Mouse (Mus musculus): ENCODE data around the gene Arglu1. TPM values are rescaled to one million over a fixed set of nuclear protein-coding genes. Genes with fewer than 3 reads are reported as not detected.

Arglu1 gene
- polyA plus RNA-seq, 1 experiment from 2014 or later: 184 TPM

DNA sequence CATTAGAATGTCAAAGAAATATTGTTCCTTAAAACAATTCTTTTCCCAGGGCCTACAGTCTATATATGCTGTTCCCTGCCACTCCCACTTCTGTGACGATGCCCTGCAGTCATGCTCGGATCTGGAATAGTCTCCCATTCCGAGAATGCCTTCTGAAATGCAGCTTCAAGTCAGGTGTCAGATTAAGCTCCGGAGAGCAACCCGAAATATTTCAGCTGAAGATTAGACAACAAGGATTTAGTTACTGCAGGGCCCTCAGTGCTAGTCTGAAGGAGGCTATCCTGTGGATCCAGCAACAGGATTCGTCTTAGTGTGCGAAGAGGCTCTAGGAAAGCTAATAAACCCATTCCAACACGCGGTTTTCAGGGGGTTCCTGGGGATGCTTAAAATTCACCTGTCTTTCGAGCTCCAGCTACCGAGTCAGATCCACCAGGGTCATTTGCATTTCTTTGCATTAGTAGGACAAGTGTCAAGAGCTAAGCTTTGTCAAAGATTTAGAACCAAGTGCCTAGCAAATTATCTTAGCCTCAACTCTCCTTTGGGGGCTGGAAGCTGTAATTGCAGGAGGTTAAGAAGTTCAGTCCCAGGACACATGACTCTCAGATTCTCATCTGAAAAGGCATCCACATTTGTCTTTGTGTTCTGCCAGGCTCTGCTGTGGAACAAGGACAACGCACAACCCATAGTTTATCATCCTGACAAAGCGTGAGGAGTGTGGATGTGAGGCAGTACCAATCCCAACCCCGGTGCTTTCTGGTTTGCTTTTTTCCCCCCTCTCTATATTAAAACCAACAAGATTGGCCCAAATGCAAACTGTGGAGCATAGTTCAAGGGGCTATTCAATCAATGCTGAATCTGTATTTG, 33.5 kb downstream of the Arglu1 start:
- H3K9me3 ChIP-seq: no peaks in the 10 kb centered on the region
- H3K36me3 ChIP-seq: no peaks in the 10 kb centered on the region
- no peaks in the 10 kb centered on the region for H3K27me3 ChIP-seq
- 7% methylated on average over 14 of the region's 14 CpGs for WGBS
- no peak for ATAC-seq (ENCODE audit: low read depth)
- H3K4me1 ChIP-seq (replicated peaks): peaks cover 68% of the 10 kb centered on the region
- H3K4me2 ChIP-seq: peak overlapping the region; percentile 85
- H3K27ac ChIP-seq (replicated peaks): peak overlapping the region; percentile 96
- peak overlapping the region; percentile 99 for H3K9ac ChIP-seq
- H3K4me3 ChIP-seq: peak overlapping the region; percentile 88

DNA sequence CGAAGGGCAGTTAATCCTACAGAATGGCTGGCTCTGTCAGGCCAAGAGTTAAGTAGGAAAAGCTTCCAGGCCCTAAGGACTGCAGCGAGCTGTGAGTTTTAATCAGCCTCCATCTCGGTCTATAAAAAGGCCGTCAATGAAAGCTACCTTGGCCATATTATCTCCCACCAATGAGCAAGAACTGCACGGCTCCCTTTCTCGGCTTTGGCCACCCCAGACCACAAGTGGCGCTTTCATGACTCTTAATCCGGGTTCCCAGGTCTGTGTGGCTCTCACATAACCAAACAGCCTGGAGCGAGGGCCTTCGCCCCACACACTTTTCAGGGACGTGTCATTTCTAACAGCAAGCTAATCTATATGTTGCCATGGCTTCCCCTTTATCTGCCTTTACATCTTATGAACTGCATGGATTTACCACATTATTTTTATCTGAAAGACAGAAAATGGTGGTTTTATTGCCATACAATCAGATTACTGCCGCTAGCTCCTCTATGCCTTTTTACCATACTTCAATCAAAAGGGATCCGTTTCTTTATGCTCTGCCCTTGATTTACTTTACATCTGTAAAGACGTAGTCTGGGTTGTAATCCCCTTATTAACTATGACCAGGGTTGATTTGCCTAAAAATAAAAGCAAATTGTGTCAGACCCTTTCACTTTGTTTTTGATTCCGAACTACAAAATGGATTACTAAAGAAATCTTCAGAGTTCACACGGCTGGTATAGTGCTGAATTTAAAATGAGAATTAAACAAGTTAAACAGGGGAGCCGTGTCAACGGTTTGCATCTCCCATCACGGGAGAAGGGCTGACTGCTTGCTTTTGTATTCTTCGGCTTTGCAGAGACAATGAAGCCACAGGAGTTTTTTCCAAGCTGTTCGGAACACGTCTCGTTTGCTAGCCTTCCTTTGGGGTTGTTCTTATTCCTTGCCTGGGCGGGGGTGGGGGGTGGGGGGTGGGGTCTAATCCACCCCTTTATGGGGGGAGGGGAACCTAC, 34.7 kb downstream of the Arglu1 start:
- H3K9ac ChIP-seq: peak overlapping the region; percentile 99
- peaks cover 79% of the 10 kb centered on the region for H3K4me1 ChIP-seq (replicated peaks)
- WGBS: 8% methylated on average over 24 of the region's 24 CpGs
- ATAC-seq (ENCODE audit: low read depth): no peak
- no peaks in the 10 kb centered on the region for H3K36me3 ChIP-seq
- H3K4me2 ChIP-seq: peak overlapping the region; percentile 85
- H3K4me3 ChIP-seq: peak overlapping the region; percentile 88
- H3K9me3 ChIP-seq: no peaks in the 10 kb centered on the region
- peak overlapping the region; percentile 96 for H3K27ac ChIP-seq (replicated peaks)
- no peaks in the 10 kb centered on the region for H3K27me3 ChIP-seq

DNA sequence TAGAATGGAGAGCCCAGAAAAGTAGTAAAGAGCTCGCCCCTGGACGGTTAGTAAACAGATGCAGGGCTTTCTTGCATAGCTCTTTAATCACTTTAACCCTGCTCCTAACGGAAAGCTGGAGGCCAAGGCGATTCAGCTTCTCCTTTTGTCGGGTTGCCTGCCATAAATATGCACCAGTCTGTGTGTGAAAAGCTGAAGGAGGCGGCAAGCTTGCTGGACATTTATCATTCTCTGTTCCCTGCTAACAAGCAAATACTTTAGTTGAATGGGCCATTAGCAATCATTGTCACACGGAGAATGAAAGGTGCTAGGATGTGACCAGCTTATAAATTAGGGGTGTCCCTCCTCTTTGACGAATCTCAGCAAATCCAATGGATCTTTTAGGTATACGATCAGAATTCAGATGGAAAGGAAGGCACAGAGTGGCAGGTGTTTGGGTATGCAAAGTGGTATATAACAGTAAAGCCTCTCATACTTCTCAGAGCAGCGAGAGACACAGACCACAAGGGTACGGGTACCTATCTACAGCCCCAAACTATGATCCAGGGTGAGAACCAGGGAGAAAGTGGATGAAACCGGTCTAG, 36.3 kb downstream of the Arglu1 start:
- Histone ChIP-seq H3K4me1 (replicated peaks) (peaks cover 95% of the 10 kb centered on the region), H3K36me3 (0 out of 2 replicates have a peak, but pooled peaks cover 7% of the 10 kb centered on the region), H3K27me3 (no peaks in the 10 kb centered on the region), H3K4me2 (peak overlapping the region; percentile 85), H3K27ac (replicated peaks) (peak overlapping the region; percentile 30), H3K4me3 (peak overlapping the region; percentile 88), H3K9ac (peak overlapping the region; percentile 56), H3K9me3 (no peaks in the 10 kb centered on the region)
- peak; percentile 33; the same call in 1 of the 2 replicates for ATAC-seq (ENCODE audit: low read depth)
- 12% methylated on average over 12 of the region's 12 CpGs for WGBS

DNA sequence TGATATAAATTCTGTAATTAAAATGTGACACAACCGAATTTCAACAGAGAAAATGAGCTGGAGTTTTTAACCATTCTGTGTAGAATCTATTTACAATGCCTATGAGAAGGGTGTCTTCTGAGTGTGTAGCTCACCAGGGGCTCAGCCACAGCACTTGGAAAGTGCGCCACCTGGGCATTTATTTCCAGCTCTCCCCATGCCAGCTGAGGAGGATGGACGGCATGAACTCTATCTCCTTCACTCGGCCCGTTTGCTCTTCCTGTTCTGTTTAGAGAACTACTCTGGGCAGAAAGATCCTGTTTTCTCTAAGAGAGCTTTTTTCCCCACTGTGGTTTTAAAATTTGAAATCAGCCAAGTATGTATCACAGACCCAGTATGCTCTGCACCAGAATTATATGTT, 37.0 kb downstream of the Arglu1 start:
- Histone ChIP-seq H3K36me3 (0 out of 2 replicates have a peak, but pooled peaks cover 9% of the 10 kb centered on the region), H3K9ac (peak overlapping the region; percentile 56; the same call in 1 of the 2 replicates), H3K27ac (replicated peaks) (0 out of 2 replicates have a peak overlapping the region, but pooled peaks have one; percentile 30), H3K9me3 (no peaks in the 10 kb centered on the region), H3K27me3 (no peaks in the 10 kb centered on the region), H3K4me2 (peak overlapping the region; percentile 85), H3K4me3 (0 out of 2 replicates have a peak overlapping the region, but pooled peaks have one; percentile 88), H3K4me1 (replicated peaks) (peaks cover 98% of the 10 kb centered on the region)
- WGBS: 31% methylated on average over 5 of the region's 5 CpGs
- ATAC-seq (ENCODE audit: low read depth): no peak

DNA sequence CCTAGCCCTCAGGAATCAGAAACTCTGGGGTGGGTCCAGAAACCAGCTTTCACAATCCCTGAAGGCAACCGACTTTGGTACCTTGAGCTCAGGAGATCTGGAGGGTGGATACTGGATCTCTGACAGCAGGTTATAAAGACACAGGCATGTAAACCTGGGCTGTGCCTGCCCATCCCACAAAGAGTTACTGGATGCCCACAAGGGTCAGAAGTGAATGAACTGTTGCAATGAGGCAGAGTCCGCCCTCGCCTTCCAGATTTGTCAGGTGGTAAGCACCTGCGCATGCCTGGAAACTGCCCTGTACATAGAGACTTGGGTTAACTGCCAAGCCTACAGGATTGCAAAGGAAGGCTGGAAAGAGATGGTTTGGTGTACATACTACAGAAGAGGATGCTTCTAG, 37.9 kb downstream of the Arglu1 start:
- H3K4me2 ChIP-seq: peak overlapping the region; percentile 85; the same call in 1 of the 2 replicates
- 0 out of 2 replicates have a peak, but pooled peaks cover 9% of the 10 kb centered on the region for H3K36me3 ChIP-seq
- no peaks in the 10 kb centered on the region for H3K27me3 ChIP-seq
- ATAC-seq (ENCODE audit: low read depth): no peak
- 90% methylated on average over 4 of the region's 4 CpGs for WGBS
- peaks cover 94% of the 10 kb centered on the region for H3K4me1 ChIP-seq (replicated peaks)
- no peak overlapping the region for H3K4me3 ChIP-seq
- H3K9ac ChIP-seq: no peak overlapping the region
- no peak overlapping the region for H3K27ac ChIP-seq (replicated peaks)
- H3K9me3 ChIP-seq: no peaks in the 10 kb centered on the region

DNA sequence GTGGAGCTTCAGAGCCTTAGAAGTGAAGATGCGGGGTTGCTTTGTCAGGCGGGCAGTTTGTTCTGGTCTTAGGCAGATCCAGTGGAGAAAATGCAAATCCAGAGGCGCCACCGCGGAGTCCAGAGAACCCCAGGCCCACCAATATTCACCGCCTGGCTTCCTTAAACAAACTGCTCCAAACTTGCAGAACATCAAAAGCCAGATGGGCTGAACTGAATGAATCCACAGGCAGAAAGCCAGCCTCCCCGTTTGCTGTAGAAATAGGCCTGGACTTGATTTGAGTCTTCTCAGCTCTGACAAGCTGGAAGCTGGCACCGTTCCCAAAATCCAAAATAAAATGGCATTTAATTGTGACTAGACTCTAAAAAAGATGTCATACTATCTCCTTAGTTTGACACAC, 40.4 kb downstream of the Arglu1 start:
- Histone ChIP-seq H3K27ac (replicated peaks) (no peak overlapping the region), H3K36me3 (0 out of 2 replicates have a peak, but pooled peaks cover 9% of the 10 kb centered on the region), H3K4me1 (replicated peaks) (peaks cover 91% of the 10 kb centered on the region), H3K27me3 (no peaks in the 10 kb centered on the region), H3K4me2 (0 out of 2 replicates have a peak overlapping the region, but pooled peaks have one; percentile 7), H3K4me3 (no peak overlapping the region), H3K9ac (no peak overlapping the region), H3K9me3 (no peaks in the 10 kb centered on the region)
- ATAC-seq (ENCODE audit: low read depth): no peak
- WGBS: 44% methylated on average over 8 of the region's 8 CpGs

DNA sequence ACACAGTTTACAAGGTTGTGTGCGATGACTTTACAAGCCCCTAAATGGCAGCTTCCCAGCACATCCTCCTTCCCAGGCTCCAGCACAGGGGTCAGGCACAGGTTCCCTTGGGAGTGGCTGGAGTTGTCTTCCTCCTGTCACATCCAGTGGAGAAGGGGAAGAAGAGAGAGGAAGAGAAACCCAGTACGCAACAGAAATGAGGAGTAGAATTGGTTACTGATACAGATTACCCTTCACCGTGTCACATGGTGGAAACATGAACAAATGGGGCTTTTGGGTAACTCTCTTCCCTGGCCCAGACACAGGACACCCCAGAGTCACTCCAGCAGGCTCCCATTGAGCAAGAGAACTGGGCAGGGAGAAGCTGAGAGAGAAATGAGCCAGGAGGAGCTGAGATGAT, 40.8 kb downstream of the Arglu1 start:
- Histone ChIP-seq H3K27ac (replicated peaks) (no peak overlapping the region), H3K9ac (0 out of 2 replicates have a peak overlapping the region, but pooled peaks have one; percentile 8), H3K4me1 (replicated peaks) (peaks cover 89% of the 10 kb centered on the region), H3K9me3 (no peaks in the 10 kb centered on the region), H3K4me3 (no peak overlapping the region), H3K4me2 (0 out of 2 replicates have a peak overlapping the region, but pooled peaks have one; percentile 7), H3K27me3 (no peaks in the 10 kb centered on the region), H3K36me3 (0 out of 2 replicates have a peak, but pooled peaks cover 9% of the 10 kb centered on the region)
- no peak for ATAC-seq (ENCODE audit: low read depth)
- WGBS: 74% methylated on average over 3 of the region's 3 CpGs

DNA sequence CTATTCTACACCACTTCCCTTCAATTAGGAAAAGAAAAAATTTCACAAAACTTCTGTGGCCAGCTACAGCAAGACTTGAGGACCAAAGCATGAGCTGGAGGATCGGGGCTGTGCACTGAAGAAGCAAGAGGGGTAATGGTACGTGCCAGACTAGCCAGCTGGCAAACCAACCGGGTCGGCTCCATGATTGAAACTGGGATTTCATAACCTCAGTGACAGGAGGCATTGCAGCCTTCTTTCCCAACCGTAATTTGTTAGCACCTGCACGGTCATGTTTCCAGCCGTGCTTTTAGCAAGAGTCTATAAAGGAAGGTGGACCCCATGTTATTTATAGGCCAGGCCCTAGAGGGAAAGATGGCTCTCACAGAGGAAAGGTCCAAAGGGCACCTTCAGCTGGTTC, 41.6 kb downstream of the Arglu1 start:
- H3K4me1 ChIP-seq (replicated peaks): peaks cover 89% of the 10 kb centered on the region
- H3K27me3 ChIP-seq: no peaks in the 10 kb centered on the region
- H3K36me3 ChIP-seq: 0 out of 2 replicates have a peak, but pooled peaks cover 9% of the 10 kb centered on the region
- no peak for ATAC-seq (ENCODE audit: low read depth)
- no peak overlapping the region for H3K9ac ChIP-seq
- no peak overlapping the region for H3K4me2 ChIP-seq
- no peak overlapping the region for H3K27ac ChIP-seq (replicated peaks)
- H3K4me3 ChIP-seq: no peak overlapping the region
- WGBS: 64% methylated on average over 7 of the region's 7 CpGs
- H3K9me3 ChIP-seq: no peaks in the 10 kb centered on the region

DNA sequence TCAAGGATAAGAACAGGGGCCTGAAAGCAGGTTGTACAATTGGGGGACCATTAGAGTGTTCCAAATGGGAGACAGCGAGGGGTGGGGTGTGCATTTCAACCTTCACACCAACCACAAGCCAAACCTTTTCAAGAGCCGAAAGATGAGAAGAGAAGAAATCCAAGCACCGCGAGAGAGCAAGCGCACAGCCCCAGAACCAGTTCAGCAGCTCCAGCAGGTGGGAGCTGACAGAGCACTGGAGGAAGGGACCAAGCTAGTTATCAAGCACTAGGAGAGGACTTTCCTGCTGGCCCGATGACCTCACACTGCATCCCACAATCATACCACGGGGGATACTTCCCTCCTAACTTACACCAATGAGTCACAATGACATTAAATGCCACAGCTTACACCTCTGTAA, 42.5 kb downstream of the Arglu1 start:
- H3K4me2 ChIP-seq: no peak overlapping the region
- H3K27me3 ChIP-seq: no peaks in the 10 kb centered on the region
- WGBS: 78% methylated on average over 7 of the region's 7 CpGs
- H3K27ac ChIP-seq (replicated peaks): no peak overlapping the region
- ATAC-seq (ENCODE audit: low read depth): no peak
- H3K36me3 ChIP-seq: 0 out of 2 replicates have a peak, but pooled peaks cover 9% of the 10 kb centered on the region
- no peaks in the 10 kb centered on the region for H3K9me3 ChIP-seq
- H3K9ac ChIP-seq: no peak overlapping the region
- H3K4me3 ChIP-seq: no peak overlapping the region
- H3K4me1 ChIP-seq (replicated peaks): peaks cover 88% of the 10 kb centered on the region

DNA sequence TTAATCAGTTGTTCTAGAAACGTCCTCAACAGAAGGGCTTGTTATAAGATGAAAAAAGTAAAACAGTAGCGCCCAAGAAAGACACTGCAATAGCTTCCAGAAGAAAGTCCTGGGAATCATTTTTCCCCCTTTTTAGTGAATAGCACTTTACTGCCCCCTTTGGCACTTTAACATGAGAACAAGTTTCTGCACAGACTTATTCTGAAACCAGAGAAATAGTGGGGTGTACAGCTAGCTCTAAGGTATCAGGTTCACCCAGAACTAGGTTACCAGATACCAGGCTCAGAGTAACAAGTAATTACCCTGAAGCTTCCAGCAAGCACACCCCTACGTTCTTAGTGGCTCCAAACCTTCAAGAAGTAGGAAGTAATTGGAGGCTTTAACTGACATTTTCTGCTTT, 43.0 kb downstream of the Arglu1 start:
- Histone ChIP-seq H3K9me3 (no peaks in the 10 kb centered on the region), H3K9ac (no peak overlapping the region), H3K27ac (replicated peaks) (no peak overlapping the region), H3K27me3 (no peaks in the 10 kb centered on the region), H3K36me3 (0 out of 2 replicates have a peak, but pooled peaks cover 9% of the 10 kb centered on the region), H3K4me1 (replicated peaks) (peaks cover 88% of the 10 kb centered on the region), H3K4me3 (no peak overlapping the region), H3K4me2 (no peak overlapping the region)
- ATAC-seq (ENCODE audit: low read depth): no peak
- 77% methylated on average over 3 of the region's 3 CpGs for WGBS

DNA sequence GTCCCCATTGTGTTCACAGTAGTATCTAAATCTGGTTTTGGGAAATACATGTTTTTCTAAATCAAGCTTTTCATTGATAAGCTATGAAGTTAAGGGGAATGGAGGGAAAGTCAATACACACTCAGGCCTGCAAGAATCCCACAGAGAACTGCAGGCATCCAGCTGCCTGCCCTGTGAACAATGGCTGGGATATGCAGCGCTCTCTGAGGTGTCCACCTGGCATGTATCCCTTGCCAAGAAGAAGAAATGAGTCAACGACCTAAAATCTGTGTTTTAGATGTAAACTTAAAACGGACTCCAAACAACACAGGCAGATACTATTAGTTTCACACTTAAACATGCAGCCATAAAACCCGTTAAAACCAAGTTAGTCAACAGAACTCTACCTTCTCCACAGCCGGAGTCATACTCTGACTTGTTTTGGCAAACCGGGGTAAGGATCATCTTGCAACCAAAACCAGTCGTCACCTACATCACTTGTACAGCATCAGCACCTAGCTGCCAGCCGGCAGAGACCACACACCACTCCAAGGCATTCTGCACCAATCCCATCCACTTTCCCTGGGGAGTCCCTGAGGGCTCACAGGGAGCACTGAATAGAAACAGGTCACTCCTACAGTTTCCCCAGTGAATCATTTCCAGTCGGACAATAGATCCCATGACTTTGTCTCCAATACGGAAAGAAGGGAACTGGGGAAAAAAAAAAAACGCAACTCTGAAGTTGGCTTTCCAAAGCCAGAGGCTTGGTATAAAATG, 46.0 kb downstream of the Arglu1 start:
- Histone ChIP-seq H3K4me2 (no peak overlapping the region), H3K4me3 (no peak overlapping the region), H3K9me3 (no peaks in the 10 kb centered on the region), H3K27ac (replicated peaks) (no peak overlapping the region), H3K36me3 (0 out of 2 replicates have a peak, but pooled peaks cover 5% of the 10 kb centered on the region), H3K9ac (no peak overlapping the region), H3K4me1 (replicated peaks) (peaks cover 87% of the 10 kb centered on the region), H3K27me3 (no peaks in the 10 kb centered on the region)
- WGBS: 66% methylated on average over 11 of the region's 11 CpGs
- no peak for ATAC-seq (ENCODE audit: low read depth)

Measured in neural tube, embryonic 13.5 days (tissue).